Mouse (Mus musculus) bone marrow macrophage, adult 2 months (primary cell): Measurements from ENCODE around the gene Snai3.

Experiments
- CTCF ChIP-seq: IDR thresholded peaks from 2 replicates; pipeline ENCODE4 v1.5.1; 2012; ENCODE audit warnings: low read depth, mild to moderate bottlenecking, low read length, moderate library complexity
- POLR2A ChIP-seq: IDR thresholded peaks from 2 replicates; pipeline ENCODE4 v1.6.1; 2012; ENCODE audit warnings: mild to moderate bottlenecking, low read depth, low read length, borderline replicate concordance

- no peak for TF ChIP-seq CTCF
- TF ChIP-seq POLR2A: no peak
Measured at GRCm38 (mm10) chr8:122423659-122424058, 36.9 kb downstream of the Snai3 start.
